Mouse (Mus musculus) heart, postnatal 0 days (tissue): ENCODE measurements around the gene Zfpm1. TPM values are rescaled to one million over a fixed set of nuclear protein-coding genes. Genes with fewer than 3 reads are reported as not detected.

ENCODE experiments used
- ATAC-seq: fragments of 200-750 bp; cut with Nextera tagmentation; 2 replicates; pipeline ENCODE4 v1.8.0; 2017; ENCODE audit warnings: low read depth, moderate number of reproducible peaks, moderate library complexity; ENCODE audit not compliant: insufficient read depth
- DNase-seq: peaks from one replicate; pipeline ENCODE4 v3.0.0-alpha.2; 2016; ENCODE audit warnings: low spot score
- H3K27ac ChIP-seq: fragments of 300-500 bp; sonication (generic); 2 replicates; pipeline ENCODE4 v1.5.1; 2014; ENCODE audit warnings: low read depth, mild to moderate bottlenecking
- H3K27me3 ChIP-seq: fragments of 300-500 bp; sonication (generic); 2 replicates; pipeline ENCODE4 v1.6.1; 2014; ENCODE audit warnings: low read length, mixed read lengths; ENCODE audit not compliant: control insufficient read depth, insufficient read depth
- H3K36me3 ChIP-seq: fragments of 300-500 bp; sonication (generic); replicated peaks from 2 replicates; pipeline ENCODE4 v1.6.1; 2014; ENCODE audit warnings: low read length, mixed read lengths; ENCODE audit not compliant: control insufficient read depth, insufficient read depth
- H3K4me1 ChIP-seq: fragments of 300-500 bp; sonication (generic); 2 replicates; pipeline ENCODE4 v1.6.1; 2014; ENCODE audit warnings: antibody characterized with exemption; ENCODE audit not compliant: control insufficient read depth, insufficient read depth
- H3K4me2 ChIP-seq: fragments of 300-500 bp; sonication (generic); 2 replicates; pipeline ENCODE4 v1.6.1; 2014; ENCODE audit warnings: low read depth, mild to moderate bottlenecking, low read length, moderate library complexity
- H3K4me3 ChIP-seq: fragments of 300-500 bp; sonication (generic); 2 replicates; pipeline ENCODE4 v1.5.1; 2014; ENCODE audit warnings: low read depth, low read length
- H3K9ac ChIP-seq: fragments of 300-500 bp; sonication (generic); replicated peaks from 2 replicates; pipeline ENCODE4 v1.6.1; 2014; ENCODE audit warnings: low read depth, low read length, mixed read lengths
- H3K9me3 ChIP-seq: fragments of 300-500 bp; sonication (generic); replicated peaks from 2 replicates; pipeline ENCODE4 v1.6.1; 2016; ENCODE audit warnings: low read length; ENCODE audit not compliant: control insufficient read depth
- CTCF ChIP-seq: IDR thresholded peaks from 2 replicates; pipeline ENCODE4 v1.5.1; 2016; ENCODE audit warnings: antibody characterized with exemption, control low read depth, low read depth
- EP300 ChIP-seq: IDR thresholded peaks from 2 replicates; pipeline ENCODE4 v1.6.1; 2016; ENCODE audit warnings: antibody characterized with exemption, low read depth
- WGBS: fragments of 180-500 bp; shearing (Covaris S2); extraction: QIAGEN DNeasy Blood & Tissue Kit; methylation state at CpG from one replicate; pipeline ENCODE4 v1.1.7; 2014; 5-methylcytosine and 5-hydroxymethylcytosine counted together
- polyA plus RNA-seq: library from polyadenylated mRNA; unstranded; fragments of >200 nt; fragmentation: Nextera tagmentation; extraction: Ambion mirVana; gene quantifications from 2 replicates; pipeline ENCODE4 v1.2.1, GENCODE M21; 2015
- total RNA-seq: library from RNA; depleted of rRNA; stranded (reverse); fragments of >200 nt; gene quantifications from 2 replicates; pipeline ENCODE4 v1.2.3, GENCODE M21; 2014; ENCODE audit warnings: low replicate concordance

The Zfpm1 gene
- total and polyA plus RNA-seq, 2 experiments from 2014 or later: 2.3 to 28.4 TPM

GRCm38 (mm10) chr8:122332753-122333506 is 51.0 kb downstream of the Zfpm1 start:
- Histone ChIP-seq H3K36me3 (peaks cover 52% of the 10 kb centered on the region), H3K9me3 (no peaks in the 10 kb centered on the region), H3K4me2 (no peak overlapping the region), H3K4me1 (peaks cover 21% of the 10 kb centered on the region), H3K4me3 (no peak overlapping the region), H3K27me3 (no peaks in the 10 kb centered on the region), H3K9ac (no peak overlapping the region), H3K27ac (no peak overlapping the region)
- ATAC-seq: peak; percentile 40
- TF ChIP-seq EP300 (no peak), CTCF (peak; percentile 91)
- peak; percentile 67 for DNase-seq
- WGBS: 71% methylated on average over 6 of the region's 6 CpGs

GRCm38 (mm10) chr8:122333531-122333930 is 51.6 kb downstream of the Zfpm1 start:
- H3K27ac ChIP-seq: no peak overlapping the region
- no peaks in the 10 kb centered on the region for H3K9me3 ChIP-seq
- no peak overlapping the region for H3K4me2 ChIP-seq
- ATAC-seq: no peak
- TF ChIP-seq EP300: no peak
- TF ChIP-seq CTCF: no peak
- no peak overlapping the region for H3K4me3 ChIP-seq
- DNase-seq: no peak
- peaks cover 21% of the 10 kb centered on the region for H3K4me1 ChIP-seq
- no peaks in the 10 kb centered on the region for H3K27me3 ChIP-seq
- H3K36me3 ChIP-seq: peaks cover 58% of the 10 kb centered on the region
- no peak overlapping the region for H3K9ac ChIP-seq
- WGBS: 89% methylated on average over 7 of the region's 7 CpGs

GRCm38 (mm10) chr8:122334791-122335490 is 53.0 kb downstream of the Zfpm1 start:
- TF ChIP-seq CTCF: no peak
- TF ChIP-seq EP300: no peak
- no peak overlapping the region for H3K4me3 ChIP-seq
- H3K9me3 ChIP-seq: no peaks in the 10 kb centered on the region
- DNase-seq (no peak), ATAC-seq (no peak)
- no peak overlapping the region for H3K4me2 ChIP-seq
- H3K36me3 ChIP-seq: peaks cover 59% of the 10 kb centered on the region
- H3K27ac ChIP-seq: no peak overlapping the region
- 94% methylated on average over 13 of the region's 13 CpGs for WGBS
- H3K27me3 ChIP-seq: no peaks in the 10 kb centered on the region
- peaks cover 15% of the 10 kb centered on the region for H3K4me1 ChIP-seq
- no peak overlapping the region for H3K9ac ChIP-seq

- WGBS: 74% methylated on average over 45 of the region's 57 CpGs
- DNase-seq (no peak), ATAC-seq (no peak)
- Histone ChIP-seq H3K4me2 (peak overlapping the region; percentile 40), H3K9me3 (no peaks in the 10 kb centered on the region), H3K27ac (no peak overlapping the region), H3K9ac (no peak overlapping the region), H3K27me3 (no peaks in the 10 kb centered on the region), H3K4me3 (0 out of 2 replicates have a peak overlapping the region, but pooled peaks have one; percentile 7), H3K36me3 (peaks cover 59% of the 10 kb centered on the region), H3K4me1 (peaks cover 6% of the 10 kb centered on the region)
- no peak for TF ChIP-seq CTCF
These were observed 53.8 kb downstream of the Zfpm1 start for GRCm38 (mm10) chr8:122335638-122336250.

- no peak overlapping the region for H3K27ac ChIP-seq
- DNase-seq: no peak
- H3K4me1 ChIP-seq: 0 out of 2 replicates have a peak, but pooled peaks cover under 1% of the 10 kb centered on the region
- peak overlapping the region; percentile 40 for H3K4me2 ChIP-seq
- peaks cover 59% of the 10 kb centered on the region for H3K36me3 ChIP-seq
- H3K9ac ChIP-seq: no peak overlapping the region
- no peak for TF ChIP-seq CTCF
- no peak for TF ChIP-seq EP300
- WGBS: 47% methylated on average over 56 of the region's 81 CpGs
- 0 out of 2 replicates have a peak overlapping the region, but pooled peaks have one; percentile 7 for H3K4me3 ChIP-seq
- ATAC-seq: peak; percentile 34
- no peaks in the 10 kb centered on the region for H3K27me3 ChIP-seq
- H3K9me3 ChIP-seq: no peaks in the 10 kb centered on the region
These were observed 54.4 kb downstream of the Zfpm1 start for GRCm38 (mm10) chr8:122336251-122336910.
